Mouse (Mus musculus) intestine, postnatal 0 days (tissue): ENCODE measurements around the gene Csrnp3. TPM values are rescaled to one million over a fixed set of nuclear protein-coding genes. Genes with fewer than 3 reads are reported as not detected.

Experiments
- ATAC-seq: fragments of 200-750 bp; cut with Nextera tagmentation; 2 replicates; pipeline ENCODE4 v1.8.0; 2017; ENCODE audit warnings: mild to moderate bottlenecking, moderate TSS enrichment, moderate library complexity
- H3K27ac ChIP-seq: fragments of 300-500 bp; sonication (generic); 2 replicates; pipeline ENCODE4 v1.5.1; 2014; ENCODE audit warnings: mild to moderate bottlenecking, low read depth, low read length, moderate library complexity
- H3K27me3 ChIP-seq: fragments of 300-500 bp; sonication (generic); replicated peaks from 2 replicates; pipeline ENCODE4 v1.6.1; 2014; ENCODE audit warnings: low read length, mixed read lengths; ENCODE audit not compliant: control insufficient read depth, insufficient read depth
- H3K36me3 ChIP-seq: fragments of 300-500 bp; sonication (generic); 2 replicates; pipeline ENCODE4 v1.6.1; 2014; ENCODE audit warnings: mild to moderate bottlenecking, moderate library complexity; ENCODE audit not compliant: control insufficient read depth, insufficient read depth
- H3K4me1 ChIP-seq: fragments of 300-500 bp; sonication (generic); replicated peaks from 2 replicates; pipeline ENCODE4 v1.6.1; 2014; ENCODE audit warnings: antibody characterized with exemption, low read length, mixed read lengths; ENCODE audit not compliant: control insufficient read depth, insufficient read depth
- H3K4me2 ChIP-seq: fragments of 300-500 bp; sonication (generic); replicated peaks from 2 replicates; pipeline ENCODE4 v1.6.1; 2014; ENCODE audit warnings: low read depth, mild to moderate bottlenecking, moderate library complexity
- H3K4me3 ChIP-seq: fragments of 300-500 bp; sonication (generic); 2 replicates; pipeline ENCODE4 v1.5.1; 2014; ENCODE audit warnings: low read depth, low read length
- H3K9ac ChIP-seq: fragments of 300-500 bp; sonication (generic); 2 replicates; pipeline ENCODE4 v1.6.1; 2014; ENCODE audit warnings: mild to moderate bottlenecking, low read depth, low read length
- H3K9me3 ChIP-seq: fragments of 300-500 bp; sonication (generic); 2 replicates; pipeline ENCODE4 v1.6.1; 2016; ENCODE audit warnings: mixed run types; ENCODE audit not compliant: control insufficient read depth
- CTCF ChIP-seq: sonication (generic); IDR thresholded peaks from 2 replicates; pipeline ENCODE4 v1.5.1; 2016; ENCODE audit warnings: low read depth, mild to moderate bottlenecking, control low read depth, antibody characterized with exemption, moderate library complexity
- WGBS: fragments of 180-500 bp; shearing (Covaris S2); extraction: QIAGEN DNeasy Blood & Tissue Kit; methylation state at CpG from one replicate; pipeline ENCODE4 v1.1.7; 2014; 5-methylcytosine and 5-hydroxymethylcytosine counted together
- polyA plus RNA-seq: library from polyadenylated mRNA; unstranded; fragments of >200 nt; fragmentation: Nextera tagmentation; extraction: Ambion mirVana; gene quantifications from 2 replicates; pipeline ENCODE4 v1.2.1, GENCODE M21; 2015

Gene Csrnp3
- polyA plus RNA-seq, 1 experiment from 2014 or later: 0.76 TPM

- no peaks in the 10 kb centered on the region for H3K27me3 ChIP-seq
- no peaks in the 10 kb centered on the region for H3K9me3 ChIP-seq
- H3K4me2 ChIP-seq: no peak overlapping the region
- no peak for ATAC-seq
- H3K4me1 ChIP-seq: no peaks in the 10 kb centered on the region
- H3K36me3 ChIP-seq: no peaks in the 10 kb centered on the region
- no peak for TF ChIP-seq CTCF
- 93% methylated on average over 21 of the region's 21 CpGs for WGBS
- no peak overlapping the region for H3K27ac ChIP-seq
- H3K9ac ChIP-seq: no peak overlapping the region
- H3K4me3 ChIP-seq: no peak overlapping the region
Measured at GRCm38 (mm10) chr2:66041203-66041916, 195.8 kb downstream of the Csrnp3 start.

GRCm38 (mm10) chr2:66041917-66042419 is 196.4 kb downstream of the Csrnp3 start:
- TF ChIP-seq CTCF: peak; percentile 47

DNA sequence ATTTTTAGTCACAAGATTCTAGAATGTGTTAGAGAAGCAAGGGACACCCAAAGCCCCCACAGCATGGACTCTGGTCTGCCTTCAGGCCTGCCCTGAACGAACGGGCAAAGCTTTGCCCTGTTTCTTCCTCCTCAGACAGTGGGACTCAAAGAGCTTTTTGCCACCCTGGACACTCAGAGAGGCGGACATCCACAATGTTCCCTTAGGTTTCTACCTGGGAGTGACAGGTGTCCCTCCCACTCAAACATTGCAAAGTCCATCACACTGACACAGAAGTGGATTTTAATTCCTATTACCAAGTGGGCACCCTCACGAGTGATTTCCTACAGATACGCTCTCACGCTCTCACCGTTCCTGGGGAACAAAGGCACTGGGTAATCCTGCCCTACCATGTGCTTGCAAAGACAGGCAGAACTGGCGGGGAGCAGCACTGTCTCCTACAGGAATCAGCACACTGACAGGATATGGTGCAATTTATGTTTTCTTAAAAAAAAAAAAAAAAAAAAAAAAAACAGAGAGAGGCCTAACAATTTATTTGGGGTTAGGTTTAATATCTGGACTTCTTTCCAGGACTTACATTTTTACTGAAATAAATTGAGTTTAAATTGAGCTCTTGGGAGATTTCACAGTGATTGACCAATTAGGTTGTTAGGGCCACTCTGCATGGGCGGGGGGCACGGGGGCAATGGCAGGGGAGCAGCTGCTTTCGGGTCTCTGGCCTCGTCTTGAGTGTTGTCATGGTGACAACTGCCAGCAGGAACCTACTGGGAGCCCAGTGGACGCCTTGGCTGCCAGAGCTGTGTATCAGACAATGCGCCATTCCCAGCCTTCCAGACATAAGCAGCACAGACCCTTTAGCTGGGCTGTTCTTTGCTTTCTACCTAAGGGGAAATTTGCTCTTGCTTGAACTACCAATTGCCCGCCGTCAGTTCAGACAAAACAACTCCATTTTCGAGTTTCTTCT is 198.2 kb downstream of the Csrnp3 start:
- Histone ChIP-seq H3K4me1 (no peaks in the 10 kb centered on the region), H3K27ac (no peak overlapping the region), H3K36me3 (no peaks in the 10 kb centered on the region), H3K9ac (no peak overlapping the region), H3K4me3 (no peak overlapping the region), H3K27me3 (no peaks in the 10 kb centered on the region), H3K4me2 (no peak overlapping the region), H3K9me3 (no peaks in the 10 kb centered on the region)
- no peak for TF ChIP-seq CTCF
- ATAC-seq: no peak
- 74% methylated on average over 17 of the region's 17 CpGs for WGBS

More at GRCm38 (mm10) chr2:66041917-66042419, 196.4 kb downstream of the Csrnp3 start:
- Histone ChIP-seq H3K27me3 (no peaks in the 10 kb centered on the region), H3K27ac (no peak overlapping the region), H3K4me1 (no peaks in the 10 kb centered on the region), H3K36me3 (no peaks in the 10 kb centered on the region), H3K9ac (no peak overlapping the region), H3K9me3 (no peaks in the 10 kb centered on the region), H3K4me2 (no peak overlapping the region), H3K4me3 (no peak overlapping the region)
- no peak for ATAC-seq
- WGBS: 71% methylated on average over 9 of the region's 9 CpGs

DNA sequence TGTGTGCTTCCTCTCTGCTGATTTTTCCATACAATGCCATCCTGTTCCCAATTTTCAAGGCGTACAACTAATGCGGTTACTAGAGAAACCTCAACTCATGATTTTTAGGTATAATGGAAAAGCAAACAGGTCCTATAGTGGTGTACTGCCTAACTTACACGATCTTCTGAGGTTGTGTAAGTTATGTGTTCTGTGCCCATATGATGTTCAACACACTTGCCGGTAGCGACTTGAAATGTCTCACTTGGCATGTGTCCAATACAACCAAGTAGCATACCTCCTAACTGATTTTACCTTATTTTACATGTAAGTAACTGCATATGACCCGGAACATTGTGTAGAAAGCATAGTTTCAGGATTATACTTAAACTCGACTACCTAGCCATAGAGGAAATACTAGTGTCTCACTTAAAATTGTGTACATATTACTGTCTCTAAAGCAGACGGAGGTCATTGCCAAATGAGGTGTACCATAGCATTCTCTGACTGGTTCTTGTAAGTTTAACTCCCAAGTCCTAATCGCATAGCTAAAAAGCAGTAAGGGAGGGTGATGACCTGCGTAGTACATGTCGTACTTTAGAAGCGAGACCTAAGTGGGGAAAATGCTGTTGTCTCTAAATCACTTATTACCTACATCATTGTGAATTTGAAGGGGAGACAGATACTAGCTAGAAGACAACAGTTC is 199.0 kb downstream of the Csrnp3 start:
- no peak for ATAC-seq
- 92% methylated on average over 12 of the region's 12 CpGs for WGBS
- no peak for TF ChIP-seq CTCF
- no peaks in the 10 kb centered on the region for H3K27me3 ChIP-seq
- H3K27ac ChIP-seq: no peak overlapping the region
- no peak overlapping the region for H3K4me3 ChIP-seq
- H3K9ac ChIP-seq: no peak overlapping the region
- H3K36me3 ChIP-seq: no peaks in the 10 kb centered on the region
- H3K4me1 ChIP-seq: no peaks in the 10 kb centered on the region
- no peaks in the 10 kb centered on the region for H3K9me3 ChIP-seq
- no peak overlapping the region for H3K4me2 ChIP-seq

GRCm38 (mm10) chr2:66063291-66063690 is 217.7 kb downstream of the Csrnp3 start:
- H3K9ac ChIP-seq: no peak overlapping the region
- WGBS: 88% methylated on average over 10 of the region's 10 CpGs

More at GRCm38 (mm10) chr2:66063291-66063690, 217.7 kb downstream of the Csrnp3 start:
- TF ChIP-seq CTCF: no peak
- Histone ChIP-seq H3K27me3 (no peaks in the 10 kb centered on the region), H3K27ac (no peak overlapping the region), H3K9me3 (no peaks in the 10 kb centered on the region), H3K36me3 (no peaks in the 10 kb centered on the region), H3K4me2 (no peak overlapping the region), H3K4me1 (no peaks in the 10 kb centered on the region), H3K4me3 (no peak overlapping the region)
- ATAC-seq: no peak
